Mouse (Mus musculus): ENCODE results near the gene Coasy.
"Not testable (repeated sequence)": the region's sequence is repeated elsewhere in the genome, so short reads cannot be mapped to it uniquely, and the experiment has no call there.

Coasy gene

GRCm38 (mm10) chr11:101087682-101088055, 5.3 kb downstream of the Coasy start:
- DNase-seq (ENCODE audit: low spot score in 2 of 2): no peak

GRCm38 (mm10) chr11:101089931-101090330, 7.6 kb downstream of the Coasy start:
- no peak for DNase-seq (ENCODE audit: low spot score in 2 of 2)

GRCm38 (mm10) chr11:101094930-101095313, 12.6 kb downstream of the Coasy start:
- no peak for DNase-seq (ENCODE audit: low spot score in 2 of 2)

- DNase-seq (ENCODE audit: low spot score in 2 of 2): peak; percentile 85 to 93
Measured at GRCm38 (mm10) chr11:101095314-101096024, 13.1 kb downstream of the Coasy start, which contains the start of gene Psmc3ip. Gene Psmc3ip, minus strand, starts transcription at chr11:101095436.

- DNase-seq (ENCODE audit: low spot score in 2 of 2): no peak
Measured at GRCm38 (mm10) chr11:101098231-101098630, 15.9 kb downstream of the Coasy start.

- no peak for DNase-seq (ENCODE audit: low spot score in 2 of 2)
Measured at GRCm38 (mm10) chr11:101103011-101103410, 20.6 kb downstream of the Coasy start.

- DNase-seq (ENCODE audit: low spot score in 2 of 2): no peak
Measured at GRCm38 (mm10) chr11:101109351-101109750, 27.0 kb downstream of the Coasy start.

GRCm38 (mm10) chr11:101110708-101111107, 28.3 kb downstream of the Coasy start:
- no peak for DNase-seq (ENCODE audit: low spot score in 2 of 2)

- DNase-seq (ENCODE audit: low spot score in 2 of 2): no peak
Measured at GRCm38 (mm10) chr11:101111178-101111577, 28.8 kb downstream of the Coasy start.

- no peak for DNase-seq (ENCODE audit: low spot score in 2 of 2)
Measured at GRCm38 (mm10) chr11:101112186-101112585, 29.8 kb downstream of the Coasy start.

- DNase-seq (ENCODE audit: low spot score in 2 of 2): no peak
Measured at GRCm38 (mm10) chr11:101115564-101115963, 33.2 kb downstream of the Coasy start.

- no peak for DNase-seq (ENCODE audit: low spot score in 2 of 2)
Measured at GRCm38 (mm10) chr11:101118105-101118504, 35.7 kb downstream of the Coasy start.

- DNase-seq (ENCODE audit: low spot score in 2 of 2): peak in 1 of 2 experiments; percentile 15
Measured at GRCm38 (mm10) chr11:101119131-101119760, 36.9 kb downstream of the Coasy start.

- peak; percentile 98 to 99 for DNase-seq (ENCODE audit: low spot score in 2 of 2)
Measured at GRCm38 (mm10) chr11:101119761-101120544, 37.6 kb downstream of the Coasy start, which contains the start of the genes Retreg3 and Tubg1. Gene Retreg3, minus strand, starts transcription at chr11:101119893. Gene Tubg1, plus strand, starts transcription at chr11:101119938.

GRCm38 (mm10) chr11:101120545-101121188, 38.3 kb downstream of the Coasy start:
- peak in 1 of 2 experiments; percentile 6 for DNase-seq (ENCODE audit: low spot score in 2 of 2)

GRCm38 (mm10) chr11:101124494-101124893, 42.1 kb downstream of the Coasy start:
- not testable (repeated sequence) for DNase-seq (ENCODE audit: low spot score in 2 of 2)

- DNase-seq (ENCODE audit: low spot score in 2 of 2): not testable (repeated sequence)
Measured at GRCm38 (mm10) chr11:101125008-101125407, 42.6 kb downstream of the Coasy start.

GRCm38 (mm10) chr11:101127075-101127474, 44.7 kb downstream of the Coasy start:
- DNase-seq (ENCODE audit: low spot score in 2 of 2): no peak

- DNase-seq (ENCODE audit: low spot score in 2 of 2): no peak
Measured at GRCm38 (mm10) chr11:101128996-101129577, 46.7 kb downstream of the Coasy start.

GRCm38 (mm10) chr11:101130056-101130756, 47.8 kb downstream of the Coasy start:
- no peak for DNase-seq (ENCODE audit: low spot score in 2 of 2)

- DNase-seq (ENCODE audit: low spot score in 2 of 2): no peak
Measured at GRCm38 (mm10) chr11:101131187-101131586, 48.8 kb downstream of the Coasy start.

Measured in spleen, postnatal 14 days (tissue).